Mouse (Mus musculus) heart, postnatal 14 days (tissue): ENCODE data around the gene Axdnd1. TPM values are rescaled to one million over a fixed set of nuclear protein-coding genes. Genes with fewer than 3 reads are reported as not detected.
A peak's percentile ranks its signal among the peaks of the same experiment; 100 is the strongest.
"Not testable (repeated sequence)": the region's sequence is repeated elsewhere in the genome, so short reads cannot be mapped to it uniquely, and the experiment has no call there.

Experiments
- DNase-seq, 2 experiments: peaks; one replicate each; pipeline ENCODE4 v3.0.0; 2021 to 2022
- intact Hi-C: fragments of 180-260 bp; cut with DNase I; formaldehyde crosslinking; loops from one replicate; pipeline ENCODE4 v1.15.1; 2025
- total RNA-seq, 2 experiments: library from RNA; stranded (reverse); gene quantifications; 2 replicates each; pipeline ENCODE4 v1.2.3; 2021

Axdnd1 gene
- total RNA-seq, 2 experiments from 2014 or later = 0.61 TPM; not detected in 1

GRCm38 (mm10) chr1:156350441-156350840 lies 70.5 kb downstream of the Axdnd1 start:
- no peak for DNase-seq
- intact Hi-C loops = no loop called here

- no peak for DNase-seq
Measured at GRCm38 (mm10) chr1:156349031-156349430, 71.9 kb downstream of the Axdnd1 start.

GRCm38 (mm10) chr1:156345633-156346032 lies 75.3 kb downstream of the Axdnd1 start:
- DNase-seq = no peak
- intact Hi-C loops = no loop called here

More at GRCm38 (mm10) chr1:156349031-156349430, 71.9 kb downstream of the Axdnd1 start:
- intact Hi-C loops = no loop called here

- intact Hi-C loops = no loop called here
- DNase-seq = no peak
Measured at GRCm38 (mm10) chr1:156344433-156344832, 76.5 kb downstream of the Axdnd1 start.

- intact Hi-C loops = no loop called here
- DNase-seq = no peak
Measured at GRCm38 (mm10) chr1:156340847-156341246, 80.1 kb downstream of the Axdnd1 start.

GRCm38 (mm10) chr1:156323126-156323525 lies 97.8 kb downstream of the Axdnd1 start:
- intact Hi-C loops = no loop called here
- DNase-seq = no peak

GRCm38 (mm10) chr1:156310630-156311029 lies 110.3 kb downstream of the Axdnd1 start, which contains the start of gene Nphs2:
Gene Nphs2, plus strand, starts transcription at chr1:156310727.
- intact Hi-C loops = no loop called here
- no peak for DNase-seq

GRCm38 (mm10) chr1:156308595-156308994 lies 112.4 kb downstream of the Axdnd1 start:
- no peak for DNase-seq
- intact Hi-C loops = no loop called here

GRCm38 (mm10) chr1:156302911-156303749 lies 117.8 kb downstream of the Axdnd1 start, which contains the start of gene Tdrd5:
Gene Tdrd5, minus strand, starts transcription at chr1:156303664.
- intact Hi-C loops = no loop called here
- DNase-seq = peak; percentile 6 to 21

GRCm38 (mm10) chr1:156290016-156290415 lies 130.9 kb downstream of the Axdnd1 start:
- DNase-seq = no peak
- intact Hi-C loops = no loop called here

GRCm38 (mm10) chr1:156289222-156289587 lies 131.8 kb downstream of the Axdnd1 start:
- DNase-seq, intact Hi-C loops: not testable (repeated sequence)

- intact Hi-C loops = no loop called here
- no peak for DNase-seq
Measured at GRCm38 (mm10) chr1:156288556-156289221, 132.3 kb downstream of the Axdnd1 start.

- DNase-seq = no peak
- intact Hi-C loops = no loop called here
Measured at GRCm38 (mm10) chr1:156285541-156285896, 135.4 kb downstream of the Axdnd1 start.

GRCm38 (mm10) chr1:156284851-156285540 lies 136.0 kb downstream of the Axdnd1 start:
- intact Hi-C loops = no loop called here

GRCm38 (mm10) chr1:156284207-156284606 lies 136.8 kb downstream of the Axdnd1 start:
- no peak for DNase-seq
- intact Hi-C loops = no loop called here

More at GRCm38 (mm10) chr1:156284851-156285540, 136.0 kb downstream of the Axdnd1 start:
- DNase-seq = no peak

- intact Hi-C loops = no loop called here
- DNase-seq = no peak
Measured at GRCm38 (mm10) chr1:156280131-156280530, 140.8 kb downstream of the Axdnd1 start.

GRCm38 (mm10) chr1:156273647-156274046 lies 147.3 kb downstream of the Axdnd1 start:
- no peak for DNase-seq
- intact Hi-C loops = no loop called here
